Mouse (Mus musculus): Measurements from ENCODE around the gene Fut2.
A peak's percentile ranks its signal among the peaks of the same experiment; 100 is the strongest.

Gene Fut2

DNA sequence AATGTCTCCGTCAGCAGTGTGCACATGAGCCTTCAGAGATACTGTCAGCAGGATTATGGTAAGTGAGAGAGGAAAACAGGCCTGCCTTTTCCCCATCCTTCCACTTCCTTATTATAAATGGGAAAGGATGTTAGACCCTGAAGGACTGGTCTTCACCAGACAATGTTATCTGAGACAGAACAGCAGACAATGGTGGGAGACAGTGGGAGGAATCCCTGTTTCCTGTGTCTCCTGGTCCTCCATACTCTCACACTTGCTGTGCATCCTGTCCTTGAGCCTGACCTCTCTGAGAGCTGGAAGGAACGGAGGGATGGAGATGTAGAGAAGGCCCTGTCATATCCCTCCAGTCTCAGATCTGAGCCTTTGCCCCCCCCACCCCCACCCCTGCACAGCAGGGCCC lies 26.2 kb upstream of the Fut2 start:
- TF ChIP-seq GATA4 (IDR thresholded peaks at IDR 0.05; ENCODE audit: insufficient replicate concordance, low read length), result peak; percentile 78

DNA sequence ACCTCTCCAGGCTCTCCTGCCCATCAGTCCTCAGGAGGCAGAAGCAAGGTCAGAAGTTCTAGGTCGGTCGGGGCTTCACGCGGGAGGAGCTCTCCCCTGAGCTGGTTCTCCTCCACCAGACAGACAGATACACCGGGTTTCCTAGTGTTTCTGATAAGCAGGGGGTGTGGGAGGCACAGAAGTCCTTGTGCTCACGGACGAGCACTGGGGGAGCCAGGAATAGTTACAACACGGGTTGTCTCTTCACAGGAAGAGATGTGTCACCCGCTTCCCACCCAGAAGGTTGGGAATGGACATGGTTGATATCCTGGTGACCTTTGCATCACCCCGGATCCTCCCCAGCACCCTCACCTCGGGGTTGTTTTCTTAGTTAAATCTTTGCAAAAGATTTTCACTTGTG lies 23.6 kb upstream of the Fut2 start:
- TF ChIP-seq GATA4 (IDR thresholded peaks at IDR 0.05; ENCODE audit: insufficient replicate concordance, low read length), result no peak

DNA sequence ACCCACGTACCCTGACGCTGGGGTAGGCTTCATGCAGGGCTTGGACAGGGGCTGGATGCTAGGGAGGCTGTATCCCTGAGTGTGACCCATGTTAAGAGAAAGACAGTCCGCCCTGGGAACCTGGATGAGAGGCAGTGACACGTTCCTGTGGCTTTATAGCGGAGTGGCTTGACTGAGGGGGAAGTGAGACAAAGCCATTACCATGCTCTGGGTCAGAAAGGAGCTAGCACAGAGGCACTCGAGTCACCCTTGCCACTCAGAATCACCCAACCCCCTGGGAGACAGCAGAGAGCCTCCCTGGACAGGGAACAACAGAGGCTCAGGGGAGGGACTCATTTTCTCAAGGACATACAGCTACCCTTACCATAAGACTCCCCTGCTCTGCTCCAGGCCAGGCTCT lies 22.9 kb upstream of the Fut2 start:
- no peak for TF ChIP-seq GATA4 (IDR thresholded peaks at IDR 0.05; ENCODE audit: insufficient replicate concordance, low read length)

DNA sequence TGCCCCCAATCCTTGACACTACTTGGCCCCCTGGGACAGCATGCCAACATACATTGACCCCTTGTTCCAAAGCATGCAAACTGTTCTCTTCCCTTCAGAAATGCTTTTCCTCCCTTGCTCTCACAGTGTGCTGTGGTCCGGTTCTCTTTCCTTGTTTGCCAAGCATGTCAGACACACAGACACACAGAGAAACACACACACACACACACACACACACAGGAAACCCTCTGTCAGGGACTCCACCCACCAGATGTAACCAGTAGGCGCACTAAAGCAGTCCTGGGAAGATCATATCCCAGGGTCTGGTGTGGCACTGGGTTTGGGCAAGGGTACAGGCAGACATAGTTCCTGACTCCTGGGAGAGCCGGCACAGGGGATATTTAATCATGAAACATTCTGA lies 20.6 kb upstream of the Fut2 start:
- TF ChIP-seq GATA4 (IDR thresholded peaks at IDR 0.05; ENCODE audit: insufficient replicate concordance, low read length), result no peak

DNA sequence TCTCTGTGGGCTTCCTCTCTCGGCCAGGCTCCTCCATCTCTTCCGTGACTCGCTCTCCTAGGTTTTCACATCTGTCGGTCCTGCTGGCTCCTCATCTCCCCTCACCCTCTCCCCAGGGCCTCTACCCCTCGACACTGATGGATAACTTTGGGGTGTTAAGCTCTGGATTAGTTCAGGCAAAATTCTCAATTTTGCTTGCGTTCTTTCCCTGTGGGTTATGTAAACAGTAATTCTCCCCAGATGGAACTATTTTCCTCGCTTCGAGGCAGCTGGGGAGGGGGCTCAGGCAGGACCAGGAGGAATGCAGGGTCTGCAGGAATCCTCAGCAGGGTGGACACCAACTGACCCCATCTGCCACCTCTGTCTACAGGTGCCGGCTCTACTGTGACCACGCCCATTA lies 19.6 kb upstream of the Fut2 start:
- no peak for TF ChIP-seq GATA4 (IDR thresholded peaks at IDR 0.05; ENCODE audit: insufficient replicate concordance, low read length)

DNA sequence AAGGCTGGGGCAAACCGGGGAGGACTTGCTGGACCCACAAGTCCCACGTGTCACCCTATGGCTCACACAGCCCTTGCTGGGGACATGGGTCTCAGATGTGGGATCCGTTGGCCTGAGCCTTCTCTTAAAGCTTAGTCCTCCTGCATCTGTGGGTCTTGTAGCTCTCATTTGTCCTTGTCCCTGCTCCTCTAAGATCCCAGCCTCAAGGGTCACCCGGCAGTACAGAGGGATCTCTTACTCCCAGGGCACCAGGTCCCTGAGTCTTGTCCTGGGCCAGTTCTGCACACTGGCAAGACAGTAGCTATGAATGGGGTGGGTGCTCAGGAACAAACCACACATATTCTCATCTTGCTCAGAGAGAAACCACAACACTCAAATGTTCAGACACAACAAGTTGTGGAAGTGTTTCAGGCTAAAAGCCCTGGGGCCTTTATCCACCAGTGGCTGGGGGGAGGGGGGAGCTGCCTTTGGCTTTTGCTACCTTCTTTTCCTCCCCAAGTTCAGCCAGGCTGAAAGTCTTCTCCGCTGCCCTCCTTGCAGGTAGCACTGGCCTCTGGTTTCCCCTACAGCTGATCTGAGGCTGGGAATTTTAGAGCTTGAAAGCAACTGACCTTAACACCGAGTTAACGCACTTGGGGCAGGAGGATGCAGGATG lies 17.3 kb upstream of the Fut2 start, which contains the start of gene Ntn5:
Gene Ntn5 (plus strand): TSS at position 627 of the 655 bp plus-strand sequence.
- TF ChIP-seq GATA4 (IDR thresholded peaks at IDR 0.05; ENCODE audit: insufficient replicate concordance, low read length), result no peak

DNA sequence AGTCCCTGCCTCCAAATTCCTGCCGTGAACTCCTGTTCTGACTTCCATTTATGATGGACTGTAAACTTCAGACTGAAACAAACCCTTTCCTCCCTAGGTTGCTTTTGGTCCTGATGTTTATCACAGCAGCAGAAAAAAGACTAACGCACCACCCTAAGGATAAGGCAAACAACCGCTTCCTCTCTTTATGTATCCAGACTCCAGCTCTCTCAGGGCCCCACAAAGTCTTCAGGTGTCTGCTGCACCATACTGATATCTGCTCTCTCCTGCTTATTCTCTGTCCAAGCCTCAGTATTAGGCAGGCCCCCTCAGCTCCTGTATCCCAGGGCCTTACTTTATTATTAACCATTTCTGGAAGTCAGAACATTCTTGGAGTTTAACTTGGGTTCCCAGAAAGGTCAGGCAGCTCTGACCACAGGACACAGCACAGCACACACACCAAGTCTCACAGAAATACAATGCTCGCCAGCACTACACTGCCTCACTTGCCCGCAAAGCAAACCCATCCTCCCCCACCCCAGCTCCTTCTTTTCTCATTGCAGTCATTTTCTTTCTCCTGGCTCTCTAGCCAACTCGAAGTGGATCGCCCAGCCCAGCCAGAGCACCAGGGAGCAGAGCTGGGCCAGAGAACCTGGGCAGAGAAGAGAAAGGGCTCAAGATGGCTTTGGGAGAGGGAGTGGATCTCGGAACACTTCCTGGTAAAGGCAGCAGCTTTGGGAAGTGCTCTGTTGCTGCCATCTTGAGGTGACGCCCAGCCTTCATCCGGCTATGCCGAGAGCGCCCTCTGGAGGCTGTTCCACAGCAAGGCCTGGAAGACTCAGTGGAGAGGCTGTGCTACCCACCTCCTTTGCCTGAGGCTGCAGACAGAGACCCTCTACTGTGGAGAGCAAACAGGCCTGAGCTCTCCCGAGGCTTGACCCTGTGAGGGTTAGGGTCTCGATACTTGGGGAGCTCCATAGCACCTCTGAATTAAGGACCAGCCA lies 16.2 kb upstream of the Fut2 start:
- TF ChIP-seq GATA4 (IDR thresholded peaks at IDR 0.05; ENCODE audit: insufficient replicate concordance, low read length), result no peak

DNA sequence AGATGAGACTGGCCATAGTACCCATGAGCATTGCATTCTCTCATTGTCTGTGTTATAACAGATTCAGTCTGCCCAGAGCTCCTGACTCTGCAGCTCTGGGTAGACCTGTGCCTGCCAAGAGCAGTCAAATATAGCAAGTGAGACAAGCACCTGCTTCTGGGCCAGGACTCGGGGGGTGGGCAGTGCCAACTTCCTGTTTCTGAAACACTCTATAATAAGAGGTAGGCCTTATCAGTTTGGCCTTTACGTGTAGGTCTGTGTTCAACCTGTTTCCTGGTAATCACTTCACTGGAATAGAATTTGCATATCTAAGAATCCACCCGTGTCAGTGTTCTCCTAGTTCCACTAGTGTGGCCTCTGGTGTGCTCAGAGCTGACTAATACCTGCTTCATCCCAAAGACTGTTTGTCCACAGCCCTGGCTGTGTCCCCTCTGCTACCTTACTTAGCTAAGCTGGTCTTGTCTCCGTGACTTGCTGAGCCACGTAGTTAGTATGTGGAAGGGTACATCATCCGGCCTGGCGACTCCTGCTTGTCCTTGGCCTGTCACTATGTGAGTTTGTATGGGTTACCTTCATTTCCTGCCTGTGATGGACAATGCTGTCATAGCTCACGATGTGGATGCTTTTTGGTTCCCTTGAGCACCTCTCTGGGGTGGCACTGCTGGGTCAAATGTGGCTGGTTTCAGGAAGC lies 15.0 kb upstream of the Fut2 start:
- no peak for TF ChIP-seq GATA4 (IDR thresholded peaks at IDR 0.05; ENCODE audit: insufficient replicate concordance, low read length)

DNA sequence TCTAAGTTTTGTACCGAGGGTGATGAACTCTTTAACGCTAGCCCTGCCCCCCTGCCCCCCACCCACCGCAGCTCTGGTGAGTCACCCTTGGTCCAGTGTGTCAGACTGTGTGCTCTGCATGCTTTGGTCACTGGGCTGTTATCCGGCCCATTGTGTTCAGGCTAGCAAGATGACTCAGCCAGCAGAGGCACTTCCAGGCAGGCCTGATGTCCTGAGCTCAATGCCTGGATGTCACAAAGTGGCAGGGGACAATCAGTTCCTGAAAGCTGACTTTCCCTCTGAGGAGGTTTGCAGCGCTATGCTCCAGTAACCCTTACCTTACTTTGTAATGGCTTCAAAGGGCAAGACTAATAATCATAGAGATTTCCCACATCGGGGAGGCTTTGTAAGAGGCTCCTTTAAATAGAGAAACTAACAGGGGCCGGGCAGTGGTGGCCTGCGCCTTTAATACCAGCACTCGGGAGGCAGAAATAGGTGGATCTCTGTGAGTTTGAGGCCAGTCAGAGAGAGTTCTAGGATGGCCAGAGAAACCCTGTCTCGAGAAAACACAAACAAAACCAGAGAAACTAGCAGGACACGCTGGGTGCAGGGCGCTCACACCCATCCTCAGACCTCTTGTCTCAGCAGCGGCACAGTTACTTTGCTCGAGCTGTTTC lies 13.9 kb upstream of the Fut2 start:
- TF ChIP-seq GATA4 (IDR thresholded peaks at IDR 0.05; ENCODE audit: insufficient replicate concordance, low read length), result no peak

DNA sequence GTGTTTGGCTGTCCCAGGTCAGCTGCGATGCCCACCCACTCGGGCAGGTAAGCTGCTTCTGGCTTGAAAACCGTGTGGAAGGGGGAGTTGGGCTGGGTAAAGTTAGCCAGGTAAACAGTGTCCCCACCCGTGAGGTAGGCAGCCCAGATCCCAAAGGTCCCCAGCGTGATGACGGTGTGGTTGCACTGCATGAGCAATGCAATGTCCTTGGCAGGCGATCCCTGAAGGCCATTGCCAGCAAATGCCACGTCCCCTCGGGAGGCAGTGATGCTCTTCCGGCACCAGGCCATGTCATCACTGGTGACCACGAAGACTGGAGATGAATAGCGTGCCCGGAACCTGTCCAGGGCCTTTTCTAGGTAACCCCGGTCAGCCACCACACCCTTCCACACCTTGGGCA lies 12.3 kb upstream of the Fut2 start:
- no peak for TF ChIP-seq GATA4 (IDR thresholded peaks at IDR 0.05; ENCODE audit: insufficient replicate concordance, low read length)

DNA sequence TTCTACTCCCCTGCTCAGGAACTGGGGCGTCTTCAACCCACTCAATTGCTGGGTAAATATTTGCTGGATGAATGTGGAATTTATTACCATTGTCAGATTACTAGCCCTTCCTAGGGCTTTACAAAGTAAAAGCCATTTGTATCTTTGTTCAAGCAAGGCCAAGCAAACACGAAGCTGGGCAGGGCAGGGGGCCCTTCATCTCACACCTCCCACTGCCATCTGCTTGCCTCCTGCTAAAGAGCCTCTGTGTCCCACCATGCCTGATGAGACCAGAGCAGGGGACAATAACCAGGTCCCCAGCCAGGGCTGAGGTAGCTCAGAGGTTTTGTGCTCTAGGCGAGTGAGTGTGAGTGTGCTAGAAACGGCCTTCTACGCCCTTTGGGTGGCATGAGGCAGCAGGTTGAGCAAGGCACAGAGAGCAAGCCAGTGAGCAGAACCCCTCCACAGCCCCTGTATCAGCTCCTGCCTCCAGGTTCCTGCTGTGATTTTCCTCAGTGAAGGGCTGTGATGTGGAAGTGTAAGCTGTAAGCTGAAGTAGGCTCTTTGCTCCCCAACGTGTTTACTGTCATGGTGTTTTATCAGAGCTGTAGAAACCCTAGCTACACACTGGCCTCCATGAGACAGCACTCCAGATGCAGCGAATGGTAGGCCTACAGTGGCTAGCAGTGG lies 11.6 kb upstream of the Fut2 start:
- TF ChIP-seq GATA4 (IDR thresholded peaks at IDR 0.05; ENCODE audit: insufficient replicate concordance, low read length), result no peak

DNA sequence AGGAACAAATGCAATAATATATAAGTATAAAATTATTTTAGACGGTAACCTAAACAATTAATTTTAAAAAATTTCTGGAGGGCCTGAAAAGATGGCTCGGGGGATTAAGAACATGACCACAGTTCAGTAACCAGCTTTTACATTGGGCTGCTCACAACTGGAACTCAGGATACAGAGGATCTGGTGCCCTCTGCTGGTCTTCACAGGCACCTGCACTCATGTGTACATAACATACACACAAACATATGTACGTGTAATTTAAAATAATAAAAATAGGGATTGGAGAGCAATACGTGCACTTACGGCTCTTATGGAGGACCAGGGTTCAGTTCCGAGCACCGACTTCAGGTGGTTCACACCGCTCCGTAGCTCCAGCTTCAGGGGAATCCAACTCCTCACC lies 2.7 kb upstream of the Fut2 start:
- no peak for TF ChIP-seq GATA4 (IDR thresholded peaks at IDR 0.05; ENCODE audit: insufficient replicate concordance, low read length)

DNA sequence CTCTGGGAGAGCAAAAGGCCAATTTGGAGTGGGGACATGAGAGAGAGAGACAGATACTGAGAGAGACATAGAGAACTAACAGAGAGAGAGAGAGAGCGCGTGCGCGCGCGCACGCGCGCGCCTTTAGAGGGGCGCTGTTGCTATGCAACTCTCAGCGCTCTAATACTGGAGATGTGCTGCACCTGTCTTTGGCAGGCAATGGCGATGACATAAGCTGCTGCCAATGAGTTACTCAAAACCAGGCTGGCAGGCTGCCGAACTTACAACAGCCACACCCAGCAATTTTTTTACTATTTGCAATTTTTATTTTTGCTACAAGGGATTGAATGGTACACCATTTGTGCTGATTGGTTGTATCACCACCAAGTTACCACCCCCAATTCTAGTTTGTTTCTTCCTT lies 1.6 kb upstream of the Fut2 start:
- TF ChIP-seq GATA4 (IDR thresholded peaks at IDR 0.05; ENCODE audit: insufficient replicate concordance, low read length), result no peak

DNA sequence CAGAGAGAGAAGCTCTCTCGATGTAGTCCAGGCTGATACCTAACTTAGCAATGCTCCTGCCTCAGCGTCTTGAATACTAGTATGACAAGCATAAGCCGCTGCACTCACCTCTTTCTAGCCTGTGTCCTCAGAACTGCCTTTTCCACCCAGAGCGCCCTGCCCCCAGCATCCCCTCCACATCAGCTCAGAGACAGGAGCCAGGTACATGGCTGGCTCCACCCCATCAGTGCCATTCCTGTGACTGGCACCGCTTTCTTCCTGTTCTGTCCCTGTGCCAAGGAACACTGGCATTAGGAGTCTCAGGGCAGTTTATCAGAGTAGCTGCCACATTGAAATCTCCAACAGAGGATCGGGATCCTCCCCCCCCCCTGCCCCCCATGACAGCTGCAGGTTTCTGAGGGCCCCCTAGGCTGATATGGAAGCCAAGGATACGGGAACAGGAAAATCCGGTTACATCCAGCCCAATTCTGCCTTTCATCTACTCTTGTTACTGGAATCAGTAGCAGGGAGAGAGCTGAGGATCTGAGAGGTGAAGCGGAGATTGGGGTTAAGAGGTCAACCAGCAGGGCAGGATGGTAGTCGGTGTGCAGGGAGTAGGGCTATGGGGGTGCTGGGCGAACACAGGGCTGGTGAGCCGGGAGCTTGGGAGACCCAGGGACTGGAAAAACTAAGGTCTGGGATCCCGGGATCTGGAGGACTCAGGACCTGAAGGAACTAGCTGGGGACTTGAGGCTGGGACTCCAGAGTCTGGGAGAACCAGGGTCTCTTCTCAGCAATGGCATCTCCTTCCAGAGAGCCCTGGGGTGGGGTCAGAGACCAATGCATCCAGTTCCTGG lies 673 bp downstream of the Fut2 start:
- no peak for TF ChIP-seq GATA4 (IDR thresholded peaks at IDR 0.05; ENCODE audit: insufficient replicate concordance, low read length)

All from liver, adult (tissue).